Mouse (Mus musculus) ES-E14 (cell line): Measurements from ENCODE around the gene Rasl12. TPM values are rescaled to one million over a fixed set of nuclear protein-coding genes. Genes with fewer than 3 reads are reported as not detected.

Experiments used
- DNase-seq: peaks from one replicate; pipeline ENCODE4 v3.0.0-alpha.2; 2013; ENCODE audit warnings: low read depth, low spot score
- H3K27ac ChIP-seq: 2 replicates; pipeline ENCODE4 v1.5.1; 2012; ENCODE audit warnings: low read depth, mild to moderate bottlenecking, low read length, moderate library complexity, mixed read lengths; ENCODE audit not compliant: poor library complexity, insufficient read depth, severe bottlenecking
- H3K36me3 ChIP-seq: 2 replicates; pipeline ENCODE4 v1.6.1; 2012; ENCODE audit warnings: mild to moderate bottlenecking, low read length, moderate library complexity, mixed read lengths; ENCODE audit not compliant: control insufficient read depth, poor library complexity, insufficient read depth, severe bottlenecking
- H3K4me1 ChIP-seq, 2 experiments: fragments of 150-350 bp in 1 of 2; sonication (generic) in 1 of 2; 2 replicates each; pipeline ENCODE4 v1.6.1; 2012; ENCODE audit warnings: low read length in 2 of 2, mild to moderate bottlenecking in 1 of 2, mixed read lengths in 1 of 2; ENCODE audit not compliant: control insufficient read depth in 2 of 2, insufficient read depth in 2 of 2, poor library complexity in 1 of 2
- H3K4me3 ChIP-seq, 2 experiments: fragments of 150-350 bp in 1 of 2; sonication (generic) in 1 of 2; 2 replicates each; pipeline ENCODE4 v1.5.1; 2012; ENCODE audit warnings: low read length in 2 of 2, low read depth in 1 of 2, mild to moderate bottlenecking in 1 of 2, mixed read lengths in 1 of 2; ENCODE audit not compliant: insufficient read depth in 1 of 2, poor library complexity in 1 of 2, severe bottlenecking in 1 of 2
- H3K9ac ChIP-seq: 2 replicates; pipeline ENCODE4 v1.6.1; 2012; ENCODE audit warnings: low read depth, mild to moderate bottlenecking, low read length, mixed read lengths; ENCODE audit not compliant: poor library complexity, insufficient read depth, severe bottlenecking
- H3K9me3 ChIP-seq: fragments of 150-350 bp; sonication (generic); 2 replicates; pipeline ENCODE4 v1.6.1; 2012; ENCODE audit warnings: low read depth, mild to moderate bottlenecking, low read length; ENCODE audit not compliant: control insufficient read depth, insufficient read depth
- CHD2 ChIP-seq: IDR thresholded peaks from 2 replicates; pipeline ENCODE4 v1.6.1; 2014; ENCODE audit warnings: mild to moderate bottlenecking, low read depth, low read length, inconsistent platforms
- HCFC1 ChIP-seq: IDR thresholded peaks from 2 replicates; pipeline ENCODE4 v1.6.1; 2012; ENCODE audit warnings: low read length, inconsistent platforms, borderline replicate concordance; ENCODE audit not compliant: insufficient read depth
- MAFK ChIP-seq: IDR thresholded peaks from 2 replicates; pipeline ENCODE4 v1.6.1; 2014; ENCODE audit warnings: mild to moderate bottlenecking, low read depth, low read length, inconsistent platforms; ENCODE audit not compliant: insufficient read depth
- ZC3H11A ChIP-seq: IDR thresholded peaks from 2 replicates; pipeline ENCODE4 v1.6.1; 2012; ENCODE audit warnings: low read depth, mild to moderate bottlenecking, inconsistent platforms, low read length, borderline replicate concordance
- ZNF384 ChIP-seq: IDR thresholded peaks from 2 replicates; pipeline ENCODE4 v1.6.1; 2012; ENCODE audit warnings: low read depth, low read length, inconsistent platforms
- in situ Hi-C, 2 experiments: fragments of 600-800 bp; cut with MboI; formaldehyde crosslinking; loops; one replicate each; pipeline ENCODE4 v1.15.1; 2025; ENCODE audit warnings: low sequenced_read_pairs in 2 of 2, inconsistent platforms in 1 of 2; ENCODE audit not compliant: unreplicated experiment in 2 of 2
- total RNA-seq: library from RNA; depleted of rRNA; stranded (reverse); fragments of 300-350 nt; gene quantifications from 2 replicates; pipeline ENCODE4 v1.2.3, GENCODE M21; 2012

Rasl12 gene
- total RNA-seq, 1 experiment = 0.18 TPM

- H3K36me3 ChIP-seq = peaks cover 17% of the 10 kb centered on the region
Measured at GRCm38 (mm10) chr9:65360641-65361448, 37.5 kb upstream of the Rasl12 start, which contains the start of gene Ubap1l. Gene Ubap1l, plus strand, starts transcription at chr9:65361041.

DNA sequence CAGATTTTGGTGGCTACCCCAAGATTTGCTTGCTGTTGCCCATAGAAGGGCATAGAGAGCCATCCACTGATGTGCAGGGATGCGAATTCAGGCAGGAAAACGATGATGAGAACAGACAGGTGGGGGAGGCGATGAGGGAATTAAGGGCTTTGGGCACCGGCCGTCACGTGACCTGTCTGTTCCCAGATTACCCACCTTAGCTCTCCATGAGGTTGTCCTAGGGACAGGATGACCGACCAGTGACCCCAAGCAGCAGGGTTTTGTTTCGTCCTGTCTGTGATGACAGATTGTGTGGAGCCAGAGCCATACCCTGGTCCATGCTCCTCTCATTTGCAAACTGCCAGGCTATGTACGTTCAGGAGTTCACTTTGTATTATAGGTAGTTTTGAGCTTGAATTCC is 34.6 kb upstream of the Rasl12 start:
- in situ Hi-C loops = no loop called here

More at GRCm38 (mm10) chr9:65360641-65361448, 37.5 kb upstream of the Rasl12 start, which contains the start of gene Ubap1l:
- Histone ChIP-seq H3K4me3 (no peak within 1 kb of the TSS), H3K9me3 (no peaks in the 10 kb centered on the region), H3K27ac (no peak within 1 kb of the TSS), H3K9ac (no peak within 1 kb of the TSS), H3K4me1 (peaks cover 0 to 2% of the 10 kb centered on the region in 2 experiments; a peak in 1 of 4 replicates)
- in situ Hi-C loops = no loop called here
- no peak for DNase-seq
- TF ChIP-seq MAFK (no peak), HCFC1 (no peak), ZC3H11A (no peak), CHD2 (no peak), ZNF384 (no peak)

GRCm38 (mm10) chr9:65365721-65366120 is 32.6 kb upstream of the Rasl12 start:
- Histone ChIP-seq H3K4me1 (peaks cover 0 to 2% of the 10 kb centered on the region in 2 experiments; a peak in 1 of 4 replicates), H3K9me3 (no peaks in the 10 kb centered on the region), H3K9ac (no peak overlapping the region), H3K27ac (no peak overlapping the region), H3K4me3 (no peak overlapping the region), H3K36me3 (0 out of 2 replicates have a peak, but pooled peaks cover 1% of the 10 kb centered on the region)
- in situ Hi-C loops = no loop called here
- TF ChIP-seq HCFC1 (no peak), MAFK (no peak), CHD2 (no peak), ZC3H11A (no peak), ZNF384 (no peak)
- no peak for DNase-seq

More for the DNA sequence above, 34.6 kb upstream of the Rasl12 start:
- H3K27ac ChIP-seq = no peak overlapping the region; the same call in 1 of the 2 replicates
- H3K4me3 ChIP-seq = no peak overlapping the region
- DNase-seq = no peak
- H3K9me3 ChIP-seq = no peaks in the 10 kb centered on the region
- TF ChIP-seq HCFC1 (no peak), MAFK (no peak), CHD2 (no peak), ZNF384 (no peak)
- H3K9ac ChIP-seq = no peak overlapping the region
- H3K36me3 ChIP-seq = peaks cover 11% of the 10 kb centered on the region
- peaks cover 0 to 2% of the 10 kb centered on the region in 2 experiments; a peak in 1 of 4 replicates for H3K4me1 ChIP-seq

GRCm38 (mm10) chr9:65371756-65372155 is 26.6 kb upstream of the Rasl12 start:
- peak overlapping the region; percentile 83 for H3K9ac ChIP-seq
- H3K27ac ChIP-seq = no peak overlapping the region
- in situ Hi-C loops = no loop called here
- TF ChIP-seq HCFC1 (no peak), MAFK (no peak), ZC3H11A (no peak), CHD2 (no peak), ZNF384 (no peak)
- peaks cover 0 to 5% of the 10 kb centered on the region in 2 experiments; a peak in 1 of 4 replicates for H3K4me1 ChIP-seq
- no peaks in the 10 kb centered on the region for H3K9me3 ChIP-seq
- peak overlapping the region; percentile 58 to 63 for H3K4me3 ChIP-seq
- H3K36me3 ChIP-seq = no peaks in the 10 kb centered on the region
- DNase-seq = no peak
